In genomic region chr10:127621191-127622056, GRCm38 (mm10) we compare ENCODE assay signal across 8 mouse cellular contexts. TPM values are rescaled to one million over a fixed set of nuclear protein-coding genes. Genes with fewer than 3 reads are reported as not detected.
DNase-seq lines count a peak whose midpoint lies in the region; ATAC-seq and TF ChIP-seq lines count a peak whose summit lies in the region.

No protein-coding gene starts in this region.

- intact Hi-C loops in left cerebral cortex, postnatal 14 days (cut with DNase I), result loop anchor here (2.0 kb wide), 1 partner anchor 45 kb away; no protein-coding TSS in a partner anchor

- peak overlapping the region; percentile 95 for H3K27ac ChIP-seq in cortical plate, adult 2 months (ENCODE audit: insufficient read depth, low read length)

- DNase-seq in adipocyte (ENCODE audit: low spot score), result peak; percentile 96
- peak; percentile 91 to 93 for DNase-seq in gastrocnemius, adult 8-10 months (ENCODE audit: low spot score in 2 of 2)
- DNase-seq in induced T-regulatory cell, adult 2 months (ENCODE audit: low read depth), result peak; percentile 69
- DNase-seq in left cerebral cortex, postnatal 14 days (ENCODE audit: low spot score in 2 of 2), result peak; percentile 89 to 92
- peak; percentile 86 to 87 for DNase-seq in right cerebral cortex, postnatal 36 days (ENCODE audit: low spot score in 2 of 2)

- H3K4me1 ChIP-seq in cortical plate, adult 2 months (ENCODE audit: control insufficient read depth, insufficient read depth, low read length), result peaks cover 6% of the 10 kb centered on the region; the same call in 1 of the 2 replicates

- TF ChIP-seq CTCF in cortical plate, adult 2 months (IDR thresholded peaks at IDR 0.05; ENCODE audit: extremely low read depth, insufficient read depth, low read length), result no peak

- H3K4me3 ChIP-seq in cortical plate, adult 2 months (ENCODE audit: insufficient read depth, low read length), result peak overlapping the region; percentile 73

- peak; percentile 40 for TF ChIP-seq POLR2A in cortical plate, adult 2 months (IDR thresholded peaks at IDR 0.05; ENCODE audit: extremely low read depth, insufficient read depth, low read length)

- peak; percentile 60 for ATAC-seq in megakaryocyte-erythroid progenitor cell, adult 5-6 weeks (replicated peaks; ENCODE audit: low FRiP score, low TSS enrichment, poor library complexity, severe bottlenecking)
- no peak for ATAC-seq in inflammation-experienced regulatory T-cells, adult 6 months

RNA-seq across cellular contexts. Expression of gene Lrp1, which starts 0.5 kb away (rescaled TPM):
- polyA plus RNA-seq in cortical plate, adult 2 months (2012; rRNA removed), result 294 and 309 TPM in 2 replicates
- total RNA-seq in gastrocnemius, adult 8-10 months (2022), result 10 to 100 TPM; 25.5 to 45.5 (median 36.3) TPM
- total RNA-seq in left cerebral cortex, postnatal 14 days (2021), result 100 to 1,000 TPM; 285 to 305 TPM
- 0.26 TPM in 1 of 2 replicates, not detected in the other for total RNA-seq in megakaryocyte-erythroid progenitor cell, adult 5-6 weeks (2014; fragmentation: Nextera tagmentation)
- 0.04 TPM in 1 of 2 replicates, not detected in the other for total RNA-seq in megakaryocyte-erythroid progenitor cell, adult 5-6 weeks (2017)
- polyA plus RNA-seq in inflammation-experienced regulatory T-cells, adult 6 months (2017; shearing (Covaris generic)), result 1 to 10 TPM in 1 of 3 experiments, under 1 TPM in 1, not detected in 1; 0.04 to 1.4 TPM

RNA-seq across cellular contexts. Expression of gene Stat6, which starts 21.4 kb away (rescaled TPM):
- 11.9 and 12.6 TPM in 2 replicates for polyA plus RNA-seq in cortical plate, adult 2 months (2012; rRNA removed)
- 10 to 100 TPM; 14.1 to 15.3 (median 14.2) TPM for total RNA-seq in gastrocnemius, adult 8-10 months (2022)
- 1 to 10 TPM; 8.6 to 10.0 TPM for total RNA-seq in left cerebral cortex, postnatal 14 days (2021)
- 51.7 and 57.9 TPM in 2 replicates for total RNA-seq in megakaryocyte-erythroid progenitor cell, adult 5-6 weeks (2014; fragmentation: Nextera tagmentation)
- 32.2 and 35.3 TPM in 2 replicates for total RNA-seq in megakaryocyte-erythroid progenitor cell, adult 5-6 weeks (2017)
- 100 to 1,000 TPM; 148 to 195 (median 176) TPM for polyA plus RNA-seq in inflammation-experienced regulatory T-cells, adult 6 months (2017; shearing (Covaris generic))

RNA-seq across cellular contexts. Expression of gene Nemp1, which starts 45.3 kb away (rescaled TPM):
- 3.8 TPM in 2 replicates for polyA plus RNA-seq in cortical plate, adult 2 months (2012; rRNA removed)
- total RNA-seq in gastrocnemius, adult 8-10 months (2022), result 1 to 10 TPM; 2.0 to 2.6 (median 2.3) TPM
- total RNA-seq in left cerebral cortex, postnatal 14 days (2021), result 1 to 10 TPM; 3.9 to 4.6 TPM
- 19.4 and 22.7 TPM in 2 replicates for total RNA-seq in megakaryocyte-erythroid progenitor cell, adult 5-6 weeks (2014; fragmentation: Nextera tagmentation)
- total RNA-seq in megakaryocyte-erythroid progenitor cell, adult 5-6 weeks (2017), result 17.6 and 35.2 TPM in 2 replicates
- 1 to 10 TPM; 3.7 to 5.9 (median 5.7) TPM for polyA plus RNA-seq in inflammation-experienced regulatory T-cells, adult 6 months (2017; shearing (Covaris generic))

RNA-seq across cellular contexts. Expression of gene Nab2, which starts 46.9 kb away (rescaled TPM):
- 35.3 and 40.3 TPM in 2 replicates for polyA plus RNA-seq in cortical plate, adult 2 months (2012; rRNA removed)
- total RNA-seq in gastrocnemius, adult 8-10 months (2022), result 1 to 10 TPM; 2.1 to 3.6 (median 2.8) TPM
- total RNA-seq in left cerebral cortex, postnatal 14 days (2021), result 10 to 100 TPM; 35.2 to 40.7 TPM
- 0.99 TPM in 1 of 2 replicates, not detected in the other for total RNA-seq in megakaryocyte-erythroid progenitor cell, adult 5-6 weeks (2014; fragmentation: Nextera tagmentation)
- 1.1 and 2.2 TPM in 2 replicates for total RNA-seq in megakaryocyte-erythroid progenitor cell, adult 5-6 weeks (2017)
- 1 to 10 TPM; 7.5 to 9.5 (median 7.8) TPM for polyA plus RNA-seq in inflammation-experienced regulatory T-cells, adult 6 months (2017; shearing (Covaris generic))

Comparison
In these comparisons a context has a peak if more than half of its experiments do, and no peak if none do; other contexts are left out.
1. RNA of gene Lrp1, which starts 0.5 kb away (total RNA-seq): 285 to 305 TPM in left cerebral cortex, postnatal 14 days and 25.5 to 45.5 TPM in gastrocnemius, adult 8-10 months; 0.04 to 0.26 TPM in megakaryocyte-erythroid progenitor cell, adult 5-6 weeks; every median in the first group is over 10 times any median in the second.
2. Peak in every context shown above with its lines, with median percentiles within 50 percentile points of each other: DNase-seq.